Mouse (Mus musculus) hematopoietic stem cell, adult 5-6 weeks (primary cell): ENCODE measurements at regions not wholly inside any gene's neighbourhood (a gene's known extent, or its start where the extent isn't known, plus 50 kb on each side); places are given as distances from the start of the nearest gene placed in this dataset.

ENCODE experiments used
- ATAC-seq, 2 experiments: fragments of 125-278 bp in 1 of 2; replicated peaks in 1 of 2; 2 replicates each; pipeline ENCODE4 v1.8.0; 2016 to 2017; ENCODE audit warnings: inconsistent platforms in 2 of 2, mild to moderate bottlenecking in 2 of 2, moderate number of reproducible peaks in 2 of 2, low read depth in 1 of 2, moderate TSS enrichment in 1 of 2; ENCODE audit not compliant: low FRiP score in 2 of 2, poor library complexity in 2 of 2, severe bottlenecking in 2 of 2, insufficient read depth in 1 of 2, low TSS enrichment in 1 of 2

DNA sequence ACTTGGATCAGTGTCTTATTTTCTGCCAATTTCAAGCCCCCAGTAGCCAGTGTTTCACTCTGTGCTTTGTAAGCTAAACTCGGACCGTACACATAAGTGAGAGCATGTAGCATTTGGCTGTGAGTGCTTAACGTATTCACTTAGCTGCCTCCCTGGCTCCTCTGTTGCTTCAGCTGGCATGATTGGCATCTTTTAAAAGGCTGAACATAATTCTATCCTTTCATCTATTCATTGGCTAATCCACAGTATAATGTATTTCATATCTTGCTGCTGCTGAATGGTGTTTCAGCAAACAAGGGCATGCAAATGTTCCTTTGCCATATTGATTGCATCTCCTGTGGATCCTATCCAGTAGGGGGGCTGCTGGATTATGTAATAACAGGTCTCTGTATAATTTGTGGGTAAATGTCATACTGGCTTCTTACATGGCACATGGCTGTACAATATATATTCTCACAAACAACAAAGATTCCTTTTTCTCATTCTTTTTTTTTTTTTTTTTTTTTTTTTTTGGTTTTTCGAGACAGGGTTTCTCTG lies 169.5 kb upstream of the Zc3h12c start:
- ATAC-seq: no peak

DNA sequence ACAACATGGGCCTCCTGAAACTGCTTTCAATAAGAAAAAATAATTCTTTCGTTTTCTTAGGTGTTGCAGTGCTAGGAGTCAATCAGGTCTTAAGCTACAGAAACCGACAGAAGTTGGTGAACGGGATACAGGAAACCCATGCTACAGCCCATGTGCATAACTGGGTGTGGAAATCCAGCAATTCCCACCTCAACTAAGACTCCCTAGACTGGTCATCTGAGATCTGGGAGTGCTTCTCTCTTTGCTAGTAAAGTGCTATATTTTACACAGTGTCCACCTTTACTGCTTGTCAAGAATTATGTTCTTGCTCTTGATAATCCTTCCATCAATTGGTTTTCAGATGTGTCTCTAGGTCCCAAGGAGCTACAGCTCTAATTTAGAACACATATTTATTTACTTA lies 166.4 kb upstream of the Zc3h12c start:
- ATAC-seq: no peak

DNA sequence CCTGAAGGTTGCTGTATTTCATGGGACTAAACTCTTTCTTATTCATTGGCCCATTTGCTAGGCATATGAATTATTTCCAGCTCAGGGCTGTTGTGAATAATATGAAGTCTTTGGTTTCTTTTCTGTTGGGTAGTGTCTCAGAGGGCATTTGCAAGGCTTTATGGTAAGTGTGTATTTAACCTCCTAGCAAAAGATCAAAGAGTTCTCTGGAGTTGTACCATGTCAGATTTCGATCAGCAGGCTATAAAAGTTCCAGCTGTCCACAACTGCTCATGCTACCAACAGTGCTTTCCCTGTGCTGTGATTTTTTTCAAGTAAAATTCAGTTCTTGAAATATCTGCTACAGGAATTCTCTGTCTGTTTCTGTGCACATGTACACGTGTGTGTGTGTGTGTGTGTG lies 165.5 kb upstream of the Zc3h12c start:
- no peak for ATAC-seq

DNA sequence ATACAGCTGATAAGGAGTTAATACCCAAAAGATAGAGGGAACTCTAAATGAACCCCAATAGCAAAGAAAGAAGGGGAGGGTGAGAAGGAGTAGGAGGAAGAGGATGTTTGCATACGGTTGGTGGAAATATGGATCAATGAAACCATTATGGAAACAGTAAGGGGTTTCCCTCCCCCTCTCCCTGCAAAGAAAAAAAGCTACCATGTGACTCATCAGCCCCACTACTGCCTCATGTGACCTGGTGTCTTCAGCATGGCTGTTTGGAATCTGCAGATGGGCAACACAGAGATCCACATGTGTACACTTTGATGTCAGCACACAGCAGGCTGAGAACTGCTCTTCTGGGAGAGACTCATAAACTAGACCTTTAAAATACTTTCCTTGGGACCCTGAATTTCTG lies 163.4 kb upstream of the Zc3h12c start:
- ATAC-seq: no peak

DNA sequence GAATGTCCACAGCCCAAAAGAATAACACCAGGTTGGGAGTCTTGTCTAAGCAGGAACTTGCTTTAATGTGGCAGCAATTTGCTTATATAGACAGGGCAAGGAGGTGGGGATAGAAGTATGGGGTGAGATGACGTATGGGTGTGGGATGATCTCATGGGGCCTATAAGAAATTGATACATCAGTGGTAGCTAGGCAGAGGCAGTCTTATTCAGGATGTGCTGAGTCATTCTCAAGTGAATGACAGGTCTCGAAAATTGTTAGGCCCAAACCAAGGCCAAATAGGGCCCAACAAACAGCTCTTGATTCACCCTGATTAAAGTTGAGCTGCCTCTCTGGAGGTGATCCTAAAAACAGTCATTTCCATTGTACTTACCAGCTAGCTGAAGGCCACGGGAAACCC lies 162.3 kb upstream of the Zc3h12c start:
- ATAC-seq: no peak

DNA sequence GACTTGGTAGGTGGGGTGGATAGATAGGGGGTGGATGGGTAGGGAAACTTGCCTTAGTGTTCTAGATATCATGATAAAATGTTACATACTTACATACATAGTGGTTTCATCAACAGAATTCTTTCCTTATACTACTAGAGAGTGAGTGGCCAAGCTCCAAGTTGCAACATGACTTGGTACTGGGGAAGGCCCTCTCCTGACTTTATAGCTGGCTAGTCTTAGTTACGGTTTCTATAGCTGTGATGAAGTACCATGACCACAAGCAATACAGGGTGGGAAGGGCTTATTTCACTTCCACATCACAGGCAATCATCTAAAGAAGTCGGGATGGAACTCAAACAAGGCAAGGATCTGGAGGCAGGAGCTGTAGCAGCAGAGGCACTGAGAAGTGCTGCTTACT lies 156.0 kb upstream of the Zc3h12c start:
- no peak for ATAC-seq

DNA sequence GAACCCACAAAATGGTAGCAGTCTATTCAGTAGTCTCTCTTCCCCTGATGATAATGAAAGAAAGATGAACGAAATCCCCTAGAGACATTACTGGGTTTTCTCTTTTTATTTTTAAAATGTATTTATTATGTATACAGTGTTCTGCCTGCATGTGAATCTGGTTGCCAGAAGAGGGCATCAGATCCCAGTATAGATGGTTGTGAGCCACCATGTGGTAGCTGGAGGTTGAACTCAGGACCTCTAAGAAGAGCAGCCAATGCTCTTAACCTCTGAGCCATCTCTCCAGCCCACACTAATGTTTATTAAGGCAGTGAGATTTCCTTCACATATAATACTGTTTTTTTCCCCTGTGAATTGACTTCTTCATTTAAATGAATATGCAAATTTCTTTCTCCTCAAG lies 155.4 kb upstream of the Zc3h12c start:
- ATAC-seq: no peak

DNA sequence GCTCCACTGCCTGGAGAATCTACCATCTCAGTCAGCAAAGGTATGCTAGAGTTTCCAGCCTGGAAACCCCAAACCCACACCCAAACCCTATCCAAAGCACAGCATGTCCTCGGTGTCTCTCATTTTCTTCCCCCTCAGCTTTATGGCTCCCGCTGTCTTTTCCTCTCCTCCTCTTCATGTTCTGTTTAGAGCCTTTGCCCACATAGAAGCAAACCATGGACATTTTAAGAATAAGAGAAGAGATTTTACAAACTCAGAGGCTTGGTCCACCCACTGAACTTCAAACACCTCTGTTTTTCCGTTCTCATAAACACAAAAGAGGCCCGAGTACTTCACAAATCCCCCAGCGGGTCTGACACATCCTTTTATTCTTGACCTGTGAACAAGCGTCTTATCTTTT lies 154.9 kb upstream of the Zc3h12c start:
- ATAC-seq: no peak

DNA sequence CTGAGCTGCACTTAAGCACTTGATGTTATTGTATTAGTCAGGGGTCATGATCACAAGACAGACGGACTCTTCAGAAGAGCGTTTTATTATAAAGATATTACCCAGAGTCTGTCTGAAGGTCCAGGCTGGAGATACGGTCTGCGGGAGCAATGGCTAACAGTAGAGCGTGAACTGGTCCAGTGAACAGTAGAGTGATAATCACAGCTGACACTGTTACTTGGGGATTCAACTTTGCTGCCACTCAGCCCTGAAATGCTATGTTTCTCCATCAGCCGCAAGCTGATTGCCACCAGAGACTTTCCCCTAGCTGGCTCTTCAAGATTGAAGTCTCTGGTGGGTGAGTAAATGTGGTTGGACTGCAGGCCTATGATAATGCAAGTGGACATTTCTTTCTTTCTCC lies 133.1 kb upstream of the Zc3h12c start:
- no peak for ATAC-seq

DNA sequence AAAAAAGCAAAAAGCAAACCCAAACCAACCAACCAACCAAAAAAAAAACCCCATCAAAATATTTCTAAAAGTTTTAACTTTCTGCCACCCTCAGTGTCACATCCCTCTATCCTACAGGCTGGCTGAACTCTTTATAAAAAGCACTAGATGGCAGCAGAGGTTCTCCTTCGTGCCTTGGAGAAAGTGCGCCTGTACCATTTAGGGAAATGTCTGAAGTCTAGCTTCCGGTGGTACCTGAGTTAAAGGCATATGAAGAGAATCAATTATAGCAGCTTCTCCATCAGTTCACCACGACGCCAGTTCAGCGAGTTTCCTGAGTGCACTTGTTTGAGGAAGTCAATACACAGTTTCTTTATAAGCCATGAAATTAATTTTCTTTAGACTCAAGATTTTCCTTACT lies 130.0 kb upstream of the Zc3h12c start:
- peak; percentile 64 to 86 for ATAC-seq

DNA sequence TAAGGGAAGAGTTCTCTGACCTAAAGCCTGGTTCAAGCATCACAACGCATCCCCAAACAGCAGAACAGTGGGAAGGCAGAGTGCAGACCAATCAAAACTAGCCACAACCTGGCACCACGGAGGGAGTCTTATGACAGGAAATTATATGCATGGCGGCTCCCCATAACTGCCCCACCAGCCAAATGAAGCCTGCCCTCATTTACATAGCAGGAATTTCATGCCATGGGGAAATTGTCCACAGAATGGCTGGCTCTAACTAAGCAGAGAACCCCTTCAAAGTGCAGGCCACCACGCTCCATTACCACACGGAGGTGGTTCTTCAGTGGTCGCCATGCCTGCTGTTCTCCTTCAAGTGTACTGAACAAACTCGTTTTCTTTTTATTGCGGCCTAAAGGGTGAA lies 126.3 kb upstream of the Zc3h12c start:
- ATAC-seq: no peak

DNA sequence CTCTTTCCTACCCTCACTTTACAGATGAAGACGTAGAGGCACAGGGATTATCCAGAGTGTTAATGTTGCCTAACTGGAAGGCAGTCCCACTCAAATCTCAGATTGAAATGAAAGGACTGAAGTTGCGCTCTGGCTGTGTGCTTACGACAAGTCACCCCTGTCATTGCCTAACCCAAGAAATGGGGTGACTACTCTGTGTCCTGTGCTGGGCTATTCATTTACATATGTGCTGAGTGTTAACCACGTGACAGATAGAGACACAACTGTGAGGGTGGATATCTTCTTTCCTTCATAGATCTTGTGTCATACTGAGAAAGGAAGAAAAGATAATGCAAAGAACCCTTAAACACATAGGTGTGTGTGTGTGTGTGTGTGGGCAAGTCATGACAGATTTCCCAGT lies 120.7 kb upstream of the Zc3h12c start:
- ATAC-seq: no peak

DNA sequence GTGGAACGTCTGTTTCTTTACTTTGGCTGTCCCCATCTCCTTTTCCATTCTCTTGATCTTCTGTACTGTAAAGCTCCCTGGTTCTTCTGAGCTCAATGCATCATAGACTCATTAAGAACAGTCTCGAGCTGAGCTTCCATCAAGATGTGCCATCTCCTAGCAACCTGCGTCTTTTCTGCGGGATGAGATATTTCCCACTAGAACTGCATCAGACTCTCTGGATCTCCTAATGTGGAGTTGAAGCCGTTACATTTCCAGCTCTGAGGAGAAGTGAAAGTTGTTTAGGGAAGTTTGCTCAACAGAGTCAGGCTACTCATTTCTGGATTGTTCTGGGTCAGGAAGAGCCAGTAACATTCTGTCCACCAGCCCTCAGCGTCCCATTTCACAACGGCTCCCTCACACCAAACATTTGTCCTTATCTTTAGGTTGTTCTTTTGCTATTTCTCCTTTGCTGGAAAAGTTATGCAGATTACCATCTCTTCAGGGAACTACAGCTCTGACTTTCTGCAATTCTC lies 119.4 kb upstream of the Zc3h12c start:
- ATAC-seq: peak; percentile 48 to 56; a peak in 3 of 4 replicates

DNA sequence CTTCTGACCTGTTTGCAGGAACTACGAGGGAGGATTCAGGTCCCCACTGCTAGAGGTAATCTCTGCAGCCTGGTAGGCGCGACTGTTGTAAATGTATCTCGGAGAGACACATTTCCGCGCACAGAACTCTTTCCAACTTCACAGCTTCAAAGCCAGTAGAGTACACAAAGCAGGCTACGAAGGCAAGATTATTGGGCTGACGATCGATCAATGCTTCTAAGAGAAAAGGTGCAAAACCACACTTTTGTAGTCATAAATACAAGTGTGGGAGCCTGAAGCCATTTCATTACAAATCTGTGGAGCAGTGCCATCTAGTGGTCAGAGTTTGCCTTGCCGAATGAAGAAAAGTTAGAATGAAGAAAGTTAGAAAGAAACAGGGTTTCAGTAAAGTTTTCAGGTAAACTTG lies 118.9 kb upstream of the Zc3h12c start:
- peak; percentile 50 to 66; a peak in 1 of 4 replicates for ATAC-seq

DNA sequence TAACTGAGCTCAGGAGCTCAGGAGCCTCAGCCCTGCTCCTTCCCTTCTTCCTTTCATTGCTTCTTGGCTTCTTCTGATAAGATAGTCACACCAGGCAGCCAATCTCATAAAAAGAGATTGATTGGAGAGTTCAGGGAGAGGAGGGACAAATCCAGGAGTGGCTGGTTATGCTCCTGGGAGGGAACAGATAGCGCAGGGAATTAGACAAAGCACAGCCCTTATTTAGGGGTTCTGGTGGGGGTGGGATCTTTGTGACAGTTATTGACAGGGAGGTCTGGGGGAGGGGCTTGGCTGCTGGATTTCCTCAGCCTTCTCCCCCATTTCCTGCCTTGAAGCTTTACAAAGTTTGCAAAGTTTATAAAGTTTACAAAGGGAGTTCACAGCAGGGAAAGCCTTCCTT lies 117.7 kb upstream of the Zc3h12c start:
- ATAC-seq: no peak

DNA sequence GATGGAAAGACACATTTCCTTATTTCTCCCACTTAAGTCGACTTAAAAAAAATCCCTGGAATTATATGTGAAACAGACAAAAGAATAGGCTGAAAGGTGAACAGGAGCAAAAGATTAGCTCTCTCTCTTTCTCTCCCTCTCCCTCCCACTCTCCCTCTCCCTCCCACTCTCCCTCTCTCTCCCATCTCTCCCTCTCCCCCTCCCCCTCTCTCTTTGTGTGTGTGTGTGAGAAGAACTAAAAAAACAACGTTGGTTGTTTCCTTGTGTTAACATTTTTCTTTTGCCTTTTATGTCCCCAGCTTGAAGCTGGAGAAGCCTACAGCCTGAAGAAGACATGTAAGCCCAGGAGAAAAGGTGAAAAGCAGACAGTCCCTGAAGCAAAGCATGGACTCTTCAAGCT lies 115.2 kb upstream of the Zc3h12c start:
- no peak for ATAC-seq

DNA sequence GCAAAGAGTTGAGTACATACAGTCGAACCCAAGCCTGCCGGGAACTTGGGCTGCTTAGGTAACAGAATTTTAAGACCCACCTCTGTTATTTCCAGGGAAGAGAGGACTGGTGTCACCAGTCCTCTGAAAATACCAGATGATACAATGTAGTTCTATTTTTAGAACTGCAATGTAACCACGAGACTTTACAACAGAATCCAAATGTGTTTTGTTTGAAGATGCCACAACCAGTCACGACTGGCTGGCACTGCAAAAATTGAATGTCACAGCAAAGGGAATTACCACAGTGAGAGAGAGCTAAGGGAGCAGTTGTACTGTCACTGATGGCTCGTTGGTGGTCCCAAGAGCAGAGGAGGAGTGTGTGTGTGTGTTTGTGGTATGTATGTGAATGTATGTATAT lies 112.6 kb upstream of the Zc3h12c start:
- no peak for ATAC-seq

DNA sequence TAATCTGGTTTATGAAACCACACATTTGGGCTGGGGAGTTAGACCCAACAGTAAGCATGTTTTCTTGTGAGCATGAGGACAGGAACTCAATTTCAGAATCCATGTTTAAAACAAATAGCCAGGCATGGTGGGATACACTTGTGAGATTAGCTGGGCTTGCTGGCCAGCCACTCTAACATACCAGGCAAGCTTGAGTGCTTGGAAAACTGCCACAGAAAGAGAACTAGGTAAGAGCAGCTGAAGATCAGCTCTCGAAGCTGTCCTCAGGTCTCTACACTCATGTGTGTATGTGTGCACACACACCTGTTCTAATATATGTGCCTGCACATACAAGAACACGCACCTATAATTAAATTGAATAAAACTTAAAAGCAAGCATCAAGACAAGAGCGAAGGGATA lies 112.2 kb upstream of the Zc3h12c start:
- no peak for ATAC-seq

DNA sequence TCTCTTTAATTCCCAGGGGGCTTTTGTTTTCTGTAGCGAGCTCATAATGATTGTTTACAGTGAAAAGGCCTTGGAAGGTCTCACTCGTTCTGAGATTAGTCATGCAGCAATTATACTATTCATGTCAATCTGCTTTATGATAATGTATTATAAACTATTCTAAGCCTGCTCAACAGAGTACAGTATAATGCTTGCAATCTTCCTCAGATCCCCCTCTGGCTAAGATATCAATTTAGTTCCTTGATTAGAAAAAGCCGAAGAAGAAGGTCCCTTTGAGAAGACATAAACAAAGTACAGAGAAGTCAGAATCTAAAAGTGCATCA lies 110.3 kb upstream of the Zc3h12c start:
- ATAC-seq: no peak
